Mouse (Mus musculus) kidney, adult 2 months (tissue): ENCODE measurements around the gene Evc2. TPM values are rescaled to one million over a fixed set of nuclear protein-coding genes. Genes with fewer than 3 reads are reported as not detected.

Experiments
- DNase-seq: peaks from one replicate; pipeline ENCODE4 v3.0.0; 2021
- H3K27ac ChIP-seq: fragments of 200-500 bp; 2 replicates; pipeline ENCODE4 v1.5.1; 2012; ENCODE audit warnings: low read depth, low read length, control low read depth, inconsistent platforms; ENCODE audit not compliant: insufficient read depth
- H3K27me3 ChIP-seq: fragments of 200-500 bp; replicated peaks from 2 replicates; pipeline ENCODE4 v1.6.1; 2012; ENCODE audit warnings: mild to moderate bottlenecking, moderate library complexity, low read length, inconsistent platforms; ENCODE audit not compliant: control insufficient read depth, insufficient read depth
- H3K36me3 ChIP-seq: fragments of 200-500 bp; 2 replicates; pipeline ENCODE4 v1.6.1; 2012; ENCODE audit warnings: mild to moderate bottlenecking, moderate library complexity, low read length, inconsistent platforms; ENCODE audit not compliant: control insufficient read depth, insufficient read depth
- H3K4me1 ChIP-seq: fragments of 200-500 bp; 2 replicates; pipeline ENCODE4 v1.6.1; 2011; ENCODE audit warnings: low read length; ENCODE audit not compliant: control insufficient read depth, insufficient read depth
- H3K4me3 ChIP-seq: fragments of 200-500 bp; 2 replicates; pipeline ENCODE4 v1.5.1; 2011; ENCODE audit warnings: mild to moderate bottlenecking, low read depth, low read length, control low read depth; ENCODE audit not compliant: insufficient read depth
- CTCF ChIP-seq: fragments of 200-500 bp; conservative IDR thresholded peaks from 2 replicates; pipeline ENCODE4 v1.5.1; 2011; ENCODE audit warnings: low read depth, mild to moderate bottlenecking, control low read depth, low read length, moderate library complexity, mixed read lengths; ENCODE audit not compliant: insufficient read depth, insufficient read length
- POLR2A ChIP-seq: fragments of 200-500 bp; IDR thresholded peaks from one replicate; pipeline ENCODE4 v1.6.1; 2011; ENCODE audit warnings: low read depth, low read length, control low read depth
- WGBS: fragments of 180-500 bp; shearing (Covaris S2); methylation state at CpG from one replicate; pipeline ENCODE4 v1.1.7; 2018; 5-methylcytosine and 5-hydroxymethylcytosine counted together
- polyA plus RNA-seq: library from polyadenylated mRNA; depleted of rRNA; stranded (reverse); fragments of >200 nt; gene quantifications from 2 replicates; pipeline ENCODE4 v1.2.3, GENCODE M21; 2012

The Evc2 gene
- polyA plus RNA-seq, 1 experiment: 29.0 TPM

- no peak overlapping the region for H3K4me3 ChIP-seq
- H3K27me3 ChIP-seq: no peaks in the 10 kb centered on the region
- no peaks in the 10 kb centered on the region; the same call in 1 of the 2 replicates for H3K36me3 ChIP-seq
- TF ChIP-seq CTCF (no peak), POLR2A (no peak)
- WGBS: 76% methylated on average over 3 of the region's 3 CpGs
- no peak for DNase-seq
- H3K4me1 ChIP-seq: no peaks in the 10 kb centered on the region
- H3K27ac ChIP-seq: no peak overlapping the region
Observed at GRCm38 (mm10) chr5:37388646-37389045, 50.3 kb downstream of the Evc2 start.

- H3K27me3 ChIP-seq: no peaks in the 10 kb centered on the region
- TF ChIP-seq CTCF (no peak), POLR2A (no peak)
- H3K4me3 ChIP-seq: no peak overlapping the region
- no peaks in the 10 kb centered on the region for H3K36me3 ChIP-seq
- no peak overlapping the region for H3K27ac ChIP-seq
- 62% methylated on average over 13 of the region's 13 CpGs for WGBS
- peak; percentile 8 for DNase-seq
- H3K4me1 ChIP-seq: no peaks in the 10 kb centered on the region
Observed at GRCm38 (mm10) chr5:37389808-37390495, 51.7 kb downstream of the Evc2 start.

GRCm38 (mm10) chr5:37390923-37391322 lies 52.6 kb downstream of the Evc2 start:
- DNase-seq: no peak
- Histone ChIP-seq H3K4me3 (no peak overlapping the region), H3K36me3 (no peaks in the 10 kb centered on the region), H3K27ac (no peak overlapping the region), H3K27me3 (no peaks in the 10 kb centered on the region), H3K4me1 (no peaks in the 10 kb centered on the region)
- 93% methylated on average over 10 of the region's 10 CpGs for WGBS
- no peak for TF ChIP-seq CTCF
- no peak for TF ChIP-seq POLR2A

- Histone ChIP-seq H3K36me3 (no peaks in the 10 kb centered on the region), H3K27me3 (no peaks in the 10 kb centered on the region), H3K27ac (no peak overlapping the region), H3K4me1 (no peaks in the 10 kb centered on the region), H3K4me3 (no peak overlapping the region)
- no peak for TF ChIP-seq POLR2A
- TF ChIP-seq CTCF: no peak
- 83% methylated on average over 10 of the region's 10 CpGs for WGBS
- DNase-seq: no peak
Observed at GRCm38 (mm10) chr5:37391901-37392300, 53.6 kb downstream of the Evc2 start.

- Histone ChIP-seq H3K4me1 (no peaks in the 10 kb centered on the region), H3K4me3 (no peak overlapping the region), H3K36me3 (peaks cover 3% of the 10 kb centered on the region), H3K27me3 (no peaks in the 10 kb centered on the region), H3K27ac (no peak overlapping the region)
- TF ChIP-seq CTCF (no peak), POLR2A (no peak)
- 81% methylated on average over 22 of the region's 22 CpGs for WGBS
- no peak for DNase-seq
Observed at GRCm38 (mm10) chr5:37395172-37396030, 57.1 kb downstream of the Evc2 start.

GRCm38 (mm10) chr5:37419028-37419427 lies 80.7 kb downstream of the Evc2 start:
- Histone ChIP-seq H3K27ac (no peak overlapping the region), H3K4me1 (no peaks in the 10 kb centered on the region), H3K27me3 (no peaks in the 10 kb centered on the region), H3K4me3 (no peak overlapping the region), H3K36me3 (no peaks in the 10 kb centered on the region)
- TF ChIP-seq CTCF: no peak
- TF ChIP-seq POLR2A: no peak
- DNase-seq: no peak
- WGBS: 85% methylated on average over 6 of the region's 6 CpGs

GRCm38 (mm10) chr5:37427210-37427609 lies 88.9 kb downstream of the Evc2 start:
- Histone ChIP-seq H3K4me1 (no peaks in the 10 kb centered on the region), H3K4me3 (no peak overlapping the region), H3K27me3 (no peaks in the 10 kb centered on the region), H3K27ac (no peak overlapping the region), H3K36me3 (no peaks in the 10 kb centered on the region)
- no peak for DNase-seq
- no peak for TF ChIP-seq CTCF
- no peak for TF ChIP-seq POLR2A
